Mouse (Mus musculus): ENCODE results near the gene Dctd.

GRCm38 (mm10) chr8:48145766-48146165 is 46.9 kb downstream of the Dctd start:
- TF ChIP-seq CTCF (IDR thresholded peaks at IDR 0.05; ENCODE audit: low read depth, low read length) (no peak), POLR2A (IDR thresholded peaks at IDR 0.05; ENCODE audit: borderline replicate concordance, low read depth, low read length) (no peak)

Data from bone marrow macrophage, adult 2 months (primary cell).